Mouse (Mus musculus): ENCODE results near the gene BC030870. TPM values are rescaled to one million over a fixed set of nuclear protein-coding genes. Genes with fewer than 3 reads are reported as not detected.
A peak's percentile ranks its signal among the peaks of the same experiment; 100 is the strongest.

Gene BC030870
- polyA plus RNA-seq, 1 experiment from 2014 or later: not detected

GRCm38 (mm10) chr8:65107936-65108718 is 21.2 kb downstream of the BC030870 start:
- H3K36me3 ChIP-seq (replicated peaks): no peaks in the 10 kb centered on the region
- H3K4me1 ChIP-seq: no peaks in the 10 kb centered on the region
- no peaks in the 10 kb centered on the region for H3K9me3 ChIP-seq
- H3K27me3 ChIP-seq (ENCODE audit: poor library complexity, severe bottlenecking): no peaks in the 10 kb centered on the region
- no peak overlapping the region for H3K4me3 ChIP-seq
- H3K27ac ChIP-seq: no peak overlapping the region
- 96% methylated on average over 25 of the region's 25 CpGs for WGBS
- DNase-seq (ENCODE audit: extremely low spot score, low spot score): no peak

- no peaks in the 10 kb centered on the region for H3K4me1 ChIP-seq
- WGBS: 78% methylated on average over 4 of the region's 4 CpGs
- H3K36me3 ChIP-seq (replicated peaks): no peaks in the 10 kb centered on the region
- no peaks in the 10 kb centered on the region for H3K27me3 ChIP-seq (ENCODE audit: poor library complexity, severe bottlenecking)
- H3K27ac ChIP-seq: no peak overlapping the region
- H3K9me3 ChIP-seq: no peaks in the 10 kb centered on the region
- no peak overlapping the region for H3K4me3 ChIP-seq
- DNase-seq (ENCODE audit: extremely low spot score, low spot score): no peak
Measured at GRCm38 (mm10) chr8:65104041-65104440, 25.3 kb downstream of the BC030870 start.

- no peaks in the 10 kb centered on the region for H3K4me1 ChIP-seq
- 90% methylated on average over 7 of the region's 7 CpGs for WGBS
- no peaks in the 10 kb centered on the region for H3K9me3 ChIP-seq
- no peaks in the 10 kb centered on the region for H3K27me3 ChIP-seq (ENCODE audit: poor library complexity, severe bottlenecking)
- H3K4me3 ChIP-seq: no peak overlapping the region
- no peak for DNase-seq (ENCODE audit: extremely low spot score, low spot score)
- no peak overlapping the region for H3K27ac ChIP-seq
- no peaks in the 10 kb centered on the region for H3K36me3 ChIP-seq (replicated peaks)
Measured at GRCm38 (mm10) chr8:65103632-65104031, 25.7 kb downstream of the BC030870 start.

- H3K27me3 ChIP-seq (ENCODE audit: poor library complexity, severe bottlenecking): no peaks in the 10 kb centered on the region
- H3K36me3 ChIP-seq (replicated peaks): no peaks in the 10 kb centered on the region
- H3K27ac ChIP-seq: no peak overlapping the region
- no peaks in the 10 kb centered on the region for H3K4me1 ChIP-seq
- H3K4me3 ChIP-seq: no peak overlapping the region
- no peak for DNase-seq (ENCODE audit: extremely low spot score, low spot score)
- whole genome bisulfite sequencing: 81% methylated on average over 3 of the region's 3 CpGs
- H3K9me3 ChIP-seq: no peaks in the 10 kb centered on the region
Measured at GRCm38 (mm10) chr8:65099735-65100134, 29.6 kb downstream of the BC030870 start.

GRCm38 (mm10) chr8:65097760-65098415 is 31.5 kb downstream of the BC030870 start:
- DNase-seq (ENCODE audit: extremely low spot score, low spot score): no peak
- no peak overlapping the region for H3K4me3 ChIP-seq
- WGBS: 89% methylated on average over 7 of the region's 7 CpGs
- H3K9me3 ChIP-seq: no peaks in the 10 kb centered on the region
- no peaks in the 10 kb centered on the region for H3K4me1 ChIP-seq
- no peak overlapping the region for H3K27ac ChIP-seq
- H3K36me3 ChIP-seq (replicated peaks): no peaks in the 10 kb centered on the region
- no peaks in the 10 kb centered on the region for H3K27me3 ChIP-seq (ENCODE audit: poor library complexity, severe bottlenecking)

- no peaks in the 10 kb centered on the region for H3K4me1 ChIP-seq
- no peak overlapping the region for H3K27ac ChIP-seq
- no peaks in the 10 kb centered on the region for H3K36me3 ChIP-seq (replicated peaks)
- no peaks in the 10 kb centered on the region for H3K27me3 ChIP-seq (ENCODE audit: poor library complexity, severe bottlenecking)
- no peaks in the 10 kb centered on the region for H3K9me3 ChIP-seq
- 90% methylated on average over 7 of the region's 7 CpGs for WGBS
- no peak for DNase-seq (ENCODE audit: extremely low spot score, low spot score)
- no peak overlapping the region for H3K4me3 ChIP-seq
Measured at GRCm38 (mm10) chr8:65089781-65090180, 39.6 kb downstream of the BC030870 start.

GRCm38 (mm10) chr8:65088120-65088519 is 41.2 kb downstream of the BC030870 start:
- H3K27ac ChIP-seq: no peak overlapping the region
- no peaks in the 10 kb centered on the region for H3K36me3 ChIP-seq (replicated peaks)
- 94% methylated on average over 12 of the region's 12 CpGs for WGBS
- no peak overlapping the region for H3K4me3 ChIP-seq
- H3K9me3 ChIP-seq: no peaks in the 10 kb centered on the region
- H3K27me3 ChIP-seq (ENCODE audit: poor library complexity, severe bottlenecking): no peaks in the 10 kb centered on the region
- peaks cover 8% of the 10 kb centered on the region for H3K4me1 ChIP-seq
- DNase-seq (ENCODE audit: extremely low spot score, low spot score): no peak

- DNase-seq (ENCODE audit: extremely low spot score, low spot score): no peak
- Histone ChIP-seq H3K4me3 (no peak overlapping the region), H3K36me3 (replicated peaks) (no peaks in the 10 kb centered on the region), H3K4me1 (peaks cover 12% of the 10 kb centered on the region), H3K27ac (no peak overlapping the region), H3K27me3 (ENCODE audit: poor library complexity, severe bottlenecking) (no peaks in the 10 kb centered on the region), H3K9me3 (no peaks in the 10 kb centered on the region)
- WGBS: 88% methylated on average over 8 of the region's 8 CpGs
Measured at GRCm38 (mm10) chr8:65087711-65088110, 41.7 kb downstream of the BC030870 start.

GRCm38 (mm10) chr8:65085680-65086079 is 43.7 kb downstream of the BC030870 start:
- H3K4me1 ChIP-seq: peaks cover 14% of the 10 kb centered on the region
- no peaks in the 10 kb centered on the region for H3K9me3 ChIP-seq
- 81% methylated on average over 2 of the region's 2 CpGs for WGBS
- no peak overlapping the region for H3K27ac ChIP-seq
- no peak overlapping the region for H3K4me3 ChIP-seq
- H3K36me3 ChIP-seq (replicated peaks): no peaks in the 10 kb centered on the region
- no peaks in the 10 kb centered on the region for H3K27me3 ChIP-seq (ENCODE audit: poor library complexity, severe bottlenecking)
- no peak for DNase-seq (ENCODE audit: extremely low spot score, low spot score)

- no peak for DNase-seq (ENCODE audit: extremely low spot score, low spot score)
- Histone ChIP-seq H3K27ac (no peak overlapping the region), H3K4me3 (no peak overlapping the region), H3K36me3 (replicated peaks) (no peaks in the 10 kb centered on the region), H3K27me3 (ENCODE audit: poor library complexity, severe bottlenecking) (no peaks in the 10 kb centered on the region), H3K9me3 (no peaks in the 10 kb centered on the region), H3K4me1 (peaks cover 14% of the 10 kb centered on the region)
- WGBS: 93% methylated on average over 9 of the region's 9 CpGs
Measured at GRCm38 (mm10) chr8:65080731-65081130, 48.6 kb downstream of the BC030870 start.

- no peak for DNase-seq (ENCODE audit: extremely low spot score, low spot score)
- Histone ChIP-seq H3K27me3 (ENCODE audit: poor library complexity, severe bottlenecking) (no peaks in the 10 kb centered on the region), H3K4me3 (no peak within 1 kb of the TSS), H3K27ac (no peak within 1 kb of the TSS), H3K4me1 (no peaks in the 10 kb centered on the region), H3K36me3 (replicated peaks) (no peaks in the 10 kb centered on the region), H3K9me3 (no peaks in the 10 kb centered on the region)
- 89% methylated on average over 2 of the region's 2 CpGs for WGBS
Measured at GRCm38 (mm10) chr8:65074733-65075132, 54.6 kb downstream of the BC030870 start, which contains the start of gene Gm10663. Gene Gm10663, plus strand, starts transcription at chr8:65075033.

- Histone ChIP-seq H3K27ac (no peak overlapping the region), H3K27me3 (ENCODE audit: poor library complexity, severe bottlenecking) (no peaks in the 10 kb centered on the region), H3K4me1 (peaks cover 9% of the 10 kb centered on the region), H3K9me3 (no peaks in the 10 kb centered on the region), H3K36me3 (replicated peaks) (no peaks in the 10 kb centered on the region), H3K4me3 (no peak overlapping the region)
- 84% methylated on average over 4 of the region's 4 CpGs for WGBS
- no peak for DNase-seq (ENCODE audit: extremely low spot score, low spot score)
Measured at GRCm38 (mm10) chr8:65070996-65071395, 58.4 kb downstream of the BC030870 start.

- no peak for DNase-seq (ENCODE audit: extremely low spot score, low spot score)
- Histone ChIP-seq H3K4me1 (peaks cover 9% of the 10 kb centered on the region), H3K36me3 (replicated peaks) (no peaks in the 10 kb centered on the region), H3K9me3 (no peaks in the 10 kb centered on the region), H3K27ac (peak overlapping the region; percentile 67; the same call in 1 of the 2 replicates), H3K4me3 (no peak overlapping the region), H3K27me3 (ENCODE audit: poor library complexity, severe bottlenecking) (no peaks in the 10 kb centered on the region)
- WGBS: 63% methylated on average over 4 of the region's 4 CpGs
Measured at GRCm38 (mm10) chr8:65068473-65068819, 60.9 kb downstream of the BC030870 start.

All from forebrain, embryonic 10.5 days (tissue).